Mouse (Mus musculus) bone marrow macrophage, adult 2 months (primary cell): ENCODE data around the gene Cks1b.

Experiments
- CTCF ChIP-seq: IDR thresholded peaks from 2 replicates; pipeline ENCODE4 v1.5.1; 2012; ENCODE audit warnings: low read depth, mild to moderate bottlenecking, low read length, moderate library complexity
- POLR2A ChIP-seq: IDR thresholded peaks from 2 replicates; pipeline ENCODE4 v1.6.1; 2012; ENCODE audit warnings: mild to moderate bottlenecking, low read depth, low read length, borderline replicate concordance

- TF ChIP-seq CTCF: no peak
- TF ChIP-seq POLR2A: no peak
Measured at GRCm38 (mm10) chr3:89385451-89385850, 32.7 kb downstream of the Cks1b start.
